Mouse (Mus musculus) lung, embryonic 16.5 days (tissue): ENCODE measurements around the gene Gdf2. TPM values are rescaled to one million over a fixed set of nuclear protein-coding genes. Genes with fewer than 3 reads are reported as not detected.

Experiments used
- ATAC-seq: fragments of 200-750 bp; cut with Nextera tagmentation; 2 replicates; pipeline ENCODE4 v1.8.0; 2017; ENCODE audit warnings: low read depth, mild to moderate bottlenecking, moderate library complexity
- H3K27ac ChIP-seq: fragments of 300-500 bp; sonication (generic); 2 replicates; pipeline ENCODE4 v1.5.1; 2014; ENCODE audit warnings: mild to moderate bottlenecking, control low read depth, low read length
- H3K27me3 ChIP-seq: fragments of 300-500 bp; sonication (generic); 2 replicates; pipeline ENCODE4 v1.6.1; 2014; ENCODE audit warnings: low read depth, low read length, mixed read lengths; ENCODE audit not compliant: control insufficient read depth, insufficient read depth
- H3K36me3 ChIP-seq: fragments of 300-500 bp; sonication (generic); 2 replicates; pipeline ENCODE4 v1.6.1; 2014; ENCODE audit warnings: low read length; ENCODE audit not compliant: control insufficient read depth, insufficient read depth
- H3K4me1 ChIP-seq: fragments of 300-500 bp; sonication (generic); replicated peaks from 2 replicates; pipeline ENCODE4 v1.6.1; 2014; ENCODE audit warnings: low read length, mixed read lengths; ENCODE audit not compliant: control insufficient read depth, insufficient read depth
- H3K4me2 ChIP-seq: fragments of 300-500 bp; sonication (generic); 2 replicates; pipeline ENCODE4 v1.6.1; 2014; ENCODE audit warnings: low read depth, low read length, control low read depth
- H3K4me3 ChIP-seq: fragments of 300-500 bp; sonication (generic); 2 replicates; pipeline ENCODE4 v1.5.1; 2014; ENCODE audit warnings: mild to moderate bottlenecking, low read length, control low read depth
- H3K9ac ChIP-seq: fragments of 300-500 bp; sonication (generic); 2 replicates; pipeline ENCODE4 v1.6.1; 2014; ENCODE audit warnings: low read length, control low read depth
- H3K9me3 ChIP-seq: fragments of 300-500 bp; sonication (generic); 2 replicates; pipeline ENCODE4 v1.6.1; 2016; ENCODE audit warnings: low read length; ENCODE audit not compliant: control insufficient read depth
- WGBS: fragments of 180-500 bp; shearing (Covaris S2); extraction: QIAGEN DNeasy Blood & Tissue Kit; methylation state at CpG from one replicate; pipeline ENCODE4 v1.1.7; 2014; 5-methylcytosine and 5-hydroxymethylcytosine counted together
- polyA plus RNA-seq: library from polyadenylated mRNA; unstranded; fragments of >200 nt; fragmentation: Nextera tagmentation; extraction: Ambion mirVana; gene quantifications from 2 replicates; pipeline ENCODE4 v1.2.1, GENCODE M21; 2015

Gene Gdf2
- 0.06 and 0.08 TPM in 2 replicates for polyA plus RNA-seq

GRCm38 (mm10) chr14:33940739-33941138 is at the start of gene Gdf2:
TSS of gene Gdf2 (plus strand) at chr14:33941039.
- Histone ChIP-seq H3K9me3 (no peaks in the 10 kb centered on the region), H3K9ac (no peak within 1 kb of the TSS), H3K36me3 (no peaks in the 10 kb centered on the region), H3K27ac (no peak within 1 kb of the TSS), H3K4me1 (no peaks in the 10 kb centered on the region), H3K4me3 (no peak within 1 kb of the TSS), H3K27me3 (no peaks in the 10 kb centered on the region; the same call in 1 of the 2 replicates), H3K4me2 (no peak within 1 kb of the TSS)
- 26% methylated on average over 8 of the region's 8 CpGs for WGBS
- ATAC-seq, result no peak

- no peak for ATAC-seq
- H3K36me3 ChIP-seq, result no peaks in the 10 kb centered on the region
- H3K4me3 ChIP-seq, result no peak overlapping the region
- WGBS, result 71% methylated on average over 3 of the region's 3 CpGs
- no peaks in the 10 kb centered on the region for H3K9me3 ChIP-seq
- H3K27me3 ChIP-seq, result no peaks in the 10 kb centered on the region
- H3K4me1 ChIP-seq, result no peaks in the 10 kb centered on the region; the same call in none of the 2 replicates
- no peak overlapping the region for H3K27ac ChIP-seq
- no peak overlapping the region for H3K9ac ChIP-seq
- no peak overlapping the region for H3K4me2 ChIP-seq
Measured at GRCm38 (mm10) chr14:33891507-33891906, 49.3 kb upstream of the Gdf2 start.

GRCm38 (mm10) chr14:33895777-33896176 is 45.1 kb upstream of the Gdf2 start:
- Histone ChIP-seq H3K9ac (no peak overlapping the region), H3K36me3 (no peaks in the 10 kb centered on the region), H3K4me1 (0 out of 2 replicates have a peak, but pooled peaks cover 2% of the 10 kb centered on the region), H3K9me3 (no peaks in the 10 kb centered on the region), H3K27me3 (no peaks in the 10 kb centered on the region), H3K4me3 (no peak overlapping the region), H3K4me2 (no peak overlapping the region), H3K27ac (no peak overlapping the region)
- ATAC-seq, result no peak
- 67% methylated on average over 5 of the region's 5 CpGs for WGBS

GRCm38 (mm10) chr14:33896628-33897300 is 44.1 kb upstream of the Gdf2 start:
- Histone ChIP-seq H3K4me1 (0 out of 2 replicates have a peak, but pooled peaks cover 2% of the 10 kb centered on the region), H3K27me3 (no peaks in the 10 kb centered on the region), H3K4me3 (no peak overlapping the region), H3K36me3 (no peaks in the 10 kb centered on the region), H3K4me2 (no peak overlapping the region), H3K27ac (no peak overlapping the region), H3K9ac (no peak overlapping the region), H3K9me3 (no peaks in the 10 kb centered on the region)
- ATAC-seq, result peak; percentile 17; the same call in 1 of the 2 replicates
- 34% methylated on average over 9 of the region's 9 CpGs for WGBS

DNA sequence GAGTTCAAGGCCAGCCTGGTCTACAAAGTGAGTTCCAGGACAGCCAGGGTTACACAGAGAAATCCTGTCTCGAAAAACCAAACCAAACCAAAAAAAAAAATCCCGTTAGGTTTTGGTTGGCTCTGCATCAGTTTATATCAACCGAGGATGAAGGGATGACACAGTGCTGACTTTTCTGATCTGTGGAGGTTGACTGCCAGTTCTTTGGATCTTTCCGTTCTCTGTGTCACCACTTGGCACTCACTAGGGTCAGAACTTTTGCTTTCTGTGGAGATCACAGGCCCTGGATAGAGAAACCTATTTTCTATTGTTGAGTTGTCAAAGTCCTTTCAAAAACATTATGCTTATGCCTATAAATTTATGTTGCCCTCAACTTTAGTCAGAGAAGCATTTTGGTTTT is 38.1 kb upstream of the Gdf2 start:
- no peak overlapping the region for H3K27ac ChIP-seq
- H3K9ac ChIP-seq, result no peak overlapping the region
- WGBS, result 82% methylated on average over 4 of the region's 4 CpGs
- no peak for ATAC-seq
- no peak overlapping the region for H3K4me2 ChIP-seq
- no peaks in the 10 kb centered on the region for H3K36me3 ChIP-seq
- no peaks in the 10 kb centered on the region for H3K9me3 ChIP-seq
- no peak overlapping the region for H3K4me3 ChIP-seq
- H3K27me3 ChIP-seq, result no peaks in the 10 kb centered on the region
- no peaks in the 10 kb centered on the region for H3K4me1 ChIP-seq

DNA sequence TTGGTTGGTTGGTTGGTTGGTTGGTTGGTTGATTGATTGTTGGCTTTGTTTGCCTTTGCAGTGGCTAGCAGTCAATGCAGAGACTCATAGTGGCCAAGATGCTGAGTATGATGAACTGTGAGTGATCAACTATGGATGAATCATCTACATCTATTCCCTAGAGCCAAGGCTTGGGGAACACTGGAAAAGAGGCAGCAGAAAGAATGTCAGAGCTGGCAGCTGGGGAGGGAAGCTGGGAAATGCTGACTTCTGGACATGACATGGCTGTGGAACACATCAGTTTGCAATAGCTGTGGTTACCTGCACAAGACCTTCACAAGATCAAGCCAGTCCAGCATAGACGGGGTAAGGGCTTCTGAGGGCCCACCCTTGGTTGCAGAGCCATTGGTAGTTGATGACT is 37.6 kb upstream of the Gdf2 start:
- Histone ChIP-seq H3K4me3 (no peak overlapping the region), H3K27me3 (no peaks in the 10 kb centered on the region), H3K4me2 (no peak overlapping the region), H3K9me3 (no peaks in the 10 kb centered on the region), H3K9ac (no peak overlapping the region), H3K4me1 (no peaks in the 10 kb centered on the region), H3K27ac (no peak overlapping the region), H3K36me3 (no peaks in the 10 kb centered on the region)
- WGBS, result 88% methylated on average over 1 of the region's 1 CpGs
- ATAC-seq, result no peak

GRCm38 (mm10) chr14:33904851-33905250 is 36.0 kb upstream of the Gdf2 start:
- ATAC-seq, result no peak
- Histone ChIP-seq H3K27ac (no peak overlapping the region), H3K27me3 (no peaks in the 10 kb centered on the region), H3K9me3 (no peaks in the 10 kb centered on the region), H3K4me2 (no peak overlapping the region), H3K4me1 (no peaks in the 10 kb centered on the region), H3K9ac (no peak overlapping the region), H3K4me3 (no peak overlapping the region), H3K36me3 (no peaks in the 10 kb centered on the region)

DNA sequence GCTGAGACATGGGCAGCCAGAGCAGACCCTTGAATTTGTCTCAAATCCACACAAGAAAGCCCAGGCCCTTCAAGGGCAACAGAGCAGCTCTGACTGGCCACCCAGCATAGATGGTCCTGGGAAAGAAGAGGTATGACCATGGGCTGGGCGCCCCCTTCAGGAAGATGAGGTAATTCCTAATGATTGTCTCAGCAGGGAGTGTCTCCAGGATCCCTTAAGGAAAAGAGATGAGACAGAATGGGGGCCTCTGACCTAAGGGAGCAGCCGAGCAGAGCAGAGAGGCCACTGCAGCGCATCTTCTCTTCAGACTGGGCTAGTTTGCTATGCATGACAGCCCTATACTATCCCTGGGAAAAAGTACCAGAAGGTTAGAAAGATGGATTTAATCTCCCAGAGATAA is 27.1 kb upstream of the Gdf2 start:
- ATAC-seq, result peak; percentile 59; the same call in 1 of the 2 replicates
- Histone ChIP-seq H3K27me3 (no peaks in the 10 kb centered on the region; the same call in 1 of the 2 replicates), H3K4me1 (no peaks in the 10 kb centered on the region), H3K4me2 (no peak overlapping the region), H3K9ac (no peak overlapping the region), H3K4me3 (no peak overlapping the region), H3K36me3 (no peaks in the 10 kb centered on the region), H3K27ac (no peak overlapping the region), H3K9me3 (no peaks in the 10 kb centered on the region)
- 31% methylated on average over 3 of the region's 3 CpGs for whole genome bisulfite sequencing

DNA sequence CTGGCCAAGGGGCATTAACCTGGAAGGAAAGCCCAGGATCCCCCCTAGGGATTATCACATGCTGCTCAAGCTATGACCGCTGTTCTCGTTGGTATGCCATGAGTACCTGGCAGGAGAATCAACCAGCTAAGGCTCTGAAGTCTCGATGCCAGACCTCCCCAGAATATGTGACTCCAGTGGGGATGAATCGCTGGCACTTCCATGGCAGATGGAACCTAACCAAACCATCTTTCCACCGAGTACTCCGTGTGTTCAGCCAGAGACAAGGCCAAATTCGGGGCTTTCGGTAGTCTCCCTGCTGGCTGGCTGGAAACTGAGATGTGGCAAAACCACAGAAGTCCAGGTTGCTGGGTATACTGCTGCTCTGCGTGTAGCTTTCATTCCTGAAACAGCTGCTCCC is 26.6 kb upstream of the Gdf2 start:
- 87% methylated on average over 9 of the region's 9 CpGs for WGBS
- H3K9me3 ChIP-seq, result no peaks in the 10 kb centered on the region
- H3K4me2 ChIP-seq, result no peak overlapping the region
- H3K4me1 ChIP-seq, result no peaks in the 10 kb centered on the region
- H3K27ac ChIP-seq, result no peak overlapping the region
- no peaks in the 10 kb centered on the region for H3K36me3 ChIP-seq
- no peak overlapping the region for H3K4me3 ChIP-seq
- no peaks in the 10 kb centered on the region; the same call in 1 of the 2 replicates for H3K27me3 ChIP-seq
- no peak overlapping the region for H3K9ac ChIP-seq
- no peak for ATAC-seq
